ENCODE assay signal across 10 mouse cellular contexts in the genomic region with DNA sequence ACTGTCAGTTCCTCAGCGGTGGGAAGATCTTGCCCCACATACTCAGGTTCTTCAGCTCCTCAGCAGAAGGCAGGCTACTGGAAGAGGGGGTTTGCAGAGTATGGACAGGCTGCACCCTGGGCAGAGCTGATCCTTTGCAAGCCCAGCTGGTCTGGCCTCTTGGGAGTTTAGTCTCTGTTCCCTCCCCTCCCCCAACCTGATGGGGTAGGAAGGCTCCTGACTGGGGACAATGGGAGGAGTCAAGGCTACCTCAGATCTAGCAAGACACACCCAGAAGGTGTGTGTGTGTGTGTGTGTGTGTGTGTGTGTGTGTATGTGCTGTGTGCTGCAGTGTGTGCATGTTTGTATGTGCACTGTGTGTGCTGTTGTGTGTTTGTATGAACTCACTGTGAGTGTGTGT. TPM values are rescaled to one million over a fixed set of nuclear protein-coding genes. Genes with fewer than 3 reads are reported as not detected.
DNase-seq lines count a peak whose midpoint lies in the region; ATAC-seq lines count a peak whose summit lies in the region.
"Had no signal": no experiment of that assay in that cellular context is flagged by ENCODE, and none has a peak within 500 bp of the region (broad histone marks: within the 10 kb centered on the region; RNA-seq: fewer than 3 reads in every experiment).

No protein-coding gene starts in this region.

- no peak for ATAC-seq in midbrain, embryonic 16.5 days
- no peak for ATAC-seq in limb, embryonic 12.5 days (ENCODE audit: insufficient number of reproducible peaks, insufficient read depth, low FRiP score, low TSS enrichment, low read depth)

- H3K27ac ChIP-seq in midbrain, embryonic 10.5 days (replicated peaks): peak overlapping the region; percentile 81
- no peak overlapping the region for H3K27ac ChIP-seq in midbrain, embryonic 16.5 days (ENCODE audit: low read length)
- peak overlapping the region; percentile 84 for H3K27ac ChIP-seq in limb, embryonic 12.5 days

- H3K27me3 ChIP-seq in midbrain, embryonic 10.5 days (ENCODE audit: low read depth, poor library complexity, severe bottlenecking): peaks cover 28% of the 10 kb centered on the region
- H3K27me3 ChIP-seq in midbrain, embryonic 16.5 days (ENCODE audit: control insufficient read depth, insufficient read depth, low read depth, low read length): no peaks in the 10 kb centered on the region
- H3K27me3 ChIP-seq in limb, embryonic 12.5 days: no peaks in the 10 kb centered on the region; the same call in 1 of the 2 replicates

- peak; percentile 47 for DNase-seq in midbrain, embryonic 10.5 days (ENCODE audit: low spot score)
- DNase-seq in embryo, embryonic 11.5 days (ENCODE audit: low read depth, low spot score): peak; percentile 36
- peak; percentile 32 for DNase-seq in yolk sac, embryonic 10.5 days (ENCODE audit: low spot score)
- DNase-seq in left cerebral cortex, adult 18-20 months (ENCODE audit: low spot score in 2 of 2): no peak
- DNase-seq in frontal cortex, adult 2 months (ENCODE audit: extremely low spot score in 1 of 2, low spot score in 1 of 2): no peak

- no peak overlapping the region for H3K4me3 ChIP-seq in midbrain, embryonic 10.5 days
- H3K4me3 ChIP-seq in midbrain, embryonic 16.5 days (ENCODE audit: low read depth, low read length): no peak overlapping the region
- no peak overlapping the region for H3K4me3 ChIP-seq in limb, embryonic 12.5 days (replicated peaks)

- peaks cover 78% of the 10 kb centered on the region for H3K4me1 ChIP-seq in midbrain, embryonic 10.5 days
- H3K4me1 ChIP-seq in midbrain, embryonic 16.5 days (ENCODE audit: control insufficient read depth, insufficient read depth, low read length): peaks cover 15% of the 10 kb centered on the region
- peaks cover 60% of the 10 kb centered on the region for H3K4me1 ChIP-seq in limb, embryonic 12.5 days (replicated peaks)

- H3K9ac ChIP-seq in midbrain, embryonic 16.5 days (ENCODE audit: low read depth, low read length): no peak overlapping the region
- H3K9ac ChIP-seq in limb, embryonic 12.5 days (replicated peaks): no peak overlapping the region

- no peaks in the 10 kb centered on the region for H3K36me3 ChIP-seq in midbrain, embryonic 10.5 days
- H3K36me3 ChIP-seq in midbrain, embryonic 16.5 days (ENCODE audit: control insufficient read depth, insufficient read depth, low read length): no peaks in the 10 kb centered on the region
- no peaks in the 10 kb centered on the region for H3K36me3 ChIP-seq in limb, embryonic 12.5 days

- no peaks in the 10 kb centered on the region for H3K9me3 ChIP-seq in midbrain, embryonic 10.5 days (replicated peaks)
- no peaks in the 10 kb centered on the region for H3K9me3 ChIP-seq in midbrain, embryonic 16.5 days (replicated peaks; ENCODE audit: control insufficient read depth, low read length, poor library complexity, severe bottlenecking)
- H3K9me3 ChIP-seq in limb, embryonic 12.5 days: no peaks in the 10 kb centered on the region

- 0% methylated on average over 1 of the region's 1 CpGs for WGBS in midbrain, embryonic 10.5 days
- 19% methylated on average over 1 of the region's 1 CpGs for WGBS in midbrain, embryonic 16.5 days
- 22% methylated on average over 1 of the region's 1 CpGs for whole genome bisulfite sequencing in limb, embryonic 12.5 days

- H3K4me2 ChIP-seq in midbrain, embryonic 16.5 days (ENCODE audit: low read length): no peak overlapping the region
- H3K4me2 ChIP-seq in limb, embryonic 12.5 days: no peak overlapping the region; the same call in 1 of the 2 replicates

RNA-seq across cellular contexts. Expression of a gene that starts 29.2 kb away (rescaled TPM):
- polyA plus RNA-seq in midbrain, embryonic 10.5 days (2016; fragmentation: Nextera tagmentation; extraction: Ambion mirVana): 0.70 and 1.2 TPM in 2 replicates
- polyA plus RNA-seq in midbrain, embryonic 16.5 days (2015; fragmentation: Nextera tagmentation; extraction: Ambion mirVana): 39.5 and 50.1 TPM in 2 replicates
- polyA plus RNA-seq in limb, embryonic 12.5 days (2016; fragmentation: Nextera tagmentation; extraction: Ambion mirVana): 0.43 and 0.63 TPM in 2 replicates
- 1 to 10 TPM; 4.2 to 4.3 TPM for total RNA-seq in left cerebral cortex, adult 18-20 months (2021)
- polyA plus RNA-seq in frontal cortex, adult 2 months (2012; rRNA removed): 5.2 and 5.6 TPM in 2 replicates
- total RNA-seq: granulocyte monocyte progenitor cell, adult 5-6 weeks; hematopoietic stem cell, adult 5-6 weeks; monocyte, adult 5-6 weeks had no signal

RNA-seq across cellular contexts. Expression of a gene that starts 37.8 kb away (rescaled TPM):
- 3.6 and 3.7 TPM in 2 replicates for polyA plus RNA-seq in midbrain, embryonic 10.5 days (2016; fragmentation: Nextera tagmentation; extraction: Ambion mirVana)
- 0.94 and 1.0 TPM in 2 replicates for polyA plus RNA-seq in midbrain, embryonic 16.5 days (2015; fragmentation: Nextera tagmentation; extraction: Ambion mirVana)
- polyA plus RNA-seq in limb, embryonic 12.5 days (2016; fragmentation: Nextera tagmentation; extraction: Ambion mirVana): 3.1 and 3.9 TPM in 2 replicates
- total RNA-seq in left cerebral cortex, adult 18-20 months (2021): 1 to 10 TPM; 1.3 to 1.5 TPM
- polyA plus RNA-seq in frontal cortex, adult 2 months (2012; rRNA removed): 2.3 and 2.6 TPM in 2 replicates
- total RNA-seq: hematopoietic stem cell, adult 5-6 weeks; monocyte, adult 5-6 weeks had no signal

RNA-seq across cellular contexts. Expression of a gene that starts 59.7 kb away (rescaled TPM):
- not detected in 2 replicates for polyA plus RNA-seq in midbrain, embryonic 10.5 days (2016; fragmentation: Nextera tagmentation; extraction: Ambion mirVana)
- 0.19 TPM in 1 of 2 replicates, not detected in the other for polyA plus RNA-seq in midbrain, embryonic 16.5 days (2015; fragmentation: Nextera tagmentation; extraction: Ambion mirVana)
- 0.46 and 0.51 TPM in 2 replicates for polyA plus RNA-seq in limb, embryonic 12.5 days (2016; fragmentation: Nextera tagmentation; extraction: Ambion mirVana)
- total RNA-seq in left cerebral cortex, adult 18-20 months (2021): not detected
- 0.08 and 0.11 TPM in 2 replicates for polyA plus RNA-seq in frontal cortex, adult 2 months (2012; rRNA removed)
- total RNA-seq: granulocyte monocyte progenitor cell, adult 5-6 weeks; hematopoietic stem cell, adult 5-6 weeks; monocyte, adult 5-6 weeks had no signal

Comparison
In these comparisons a context has a peak if more than half of its experiments do, and no peak if none do; other contexts are left out.
1. DNase-seq: peak in midbrain, embryonic 10.5 days (single experiment), embryo, embryonic 11.5 days (single experiment) and yolk sac, embryonic 10.5 days (single experiment); none in left cerebral cortex, adult 18-20 months (0 of 2) and frontal cortex, adult 2 months (0 of 2).